Mouse (Mus musculus) stomach, postnatal 0 days (tissue): ENCODE data around the gene Ntm. TPM values are rescaled to one million over a fixed set of nuclear protein-coding genes. Genes with fewer than 3 reads are reported as not detected.

ENCODE experiments used
- ATAC-seq: fragments of 200-750 bp; cut with Nextera tagmentation; 2 replicates; pipeline ENCODE4 v1.8.0; 2017; ENCODE audit not compliant: low FRiP score, low TSS enrichment
- DNase-seq: peaks from one replicate; pipeline ENCODE4 v3.0.0-alpha.2; 2016; ENCODE audit warnings: low spot score
- H3K27ac ChIP-seq: fragments of 300-500 bp; sonication (generic); replicated peaks from 2 replicates; pipeline ENCODE4 v1.5.1; 2014; ENCODE audit warnings: mild to moderate bottlenecking, control low read depth
- H3K27me3 ChIP-seq: fragments of 300-500 bp; sonication (generic); 2 replicates; pipeline ENCODE4 v1.6.1; 2014; ENCODE audit warnings: low read length; ENCODE audit not compliant: control insufficient read depth, insufficient read depth
- H3K36me3 ChIP-seq: fragments of 300-500 bp; sonication (generic); 2 replicates; pipeline ENCODE4 v1.6.1; 2014; ENCODE audit warnings: low read length, mixed read lengths; ENCODE audit not compliant: control insufficient read depth, insufficient read depth
- H3K4me1 ChIP-seq: fragments of 300-500 bp; sonication (generic); replicated peaks from 2 replicates; pipeline ENCODE4 v1.6.1; 2014; ENCODE audit warnings: antibody characterized with exemption; ENCODE audit not compliant: control insufficient read depth, insufficient read depth
- H3K4me2 ChIP-seq: fragments of 300-500 bp; sonication (generic); replicated peaks from 2 replicates; pipeline ENCODE4 v1.6.1; 2014; ENCODE audit warnings: low read depth, mild to moderate bottlenecking, control low read depth, moderate library complexity
- H3K4me3 ChIP-seq: fragments of 300-500 bp; sonication (generic); 2 replicates; pipeline ENCODE4 v1.5.1; 2014; ENCODE audit warnings: low read depth, low read length, control low read depth
- H3K9ac ChIP-seq: fragments of 300-500 bp; sonication (generic); 2 replicates; pipeline ENCODE4 v1.6.1; 2014; ENCODE audit warnings: mild to moderate bottlenecking, low read length, control low read depth, mixed read lengths
- H3K9me3 ChIP-seq: fragments of 300-500 bp; sonication (generic); 2 replicates; pipeline ENCODE4 v1.6.1; 2016; ENCODE audit warnings: low read length; ENCODE audit not compliant: control insufficient read depth
- CTCF ChIP-seq: IDR thresholded peaks from 2 replicates; pipeline ENCODE4 v1.5.1; 2016; ENCODE audit warnings: antibody characterized with exemption, low read depth, mild to moderate bottlenecking, moderate library complexity
- EP300 ChIP-seq: optimal IDR thresholded peaks from 2 replicates; pipeline ENCODE3; 2016; ENCODE audit warnings: antibody characterized with exemption
- WGBS: fragments of 180-500 bp; shearing (Covaris S2); extraction: QIAGEN DNeasy Blood & Tissue Kit; methylation state at CpG from one replicate; pipeline ENCODE4 v1.1.7; 2014; 5-methylcytosine and 5-hydroxymethylcytosine counted together
- polyA plus RNA-seq: library from polyadenylated mRNA; unstranded; fragments of >200 nt; fragmentation: Nextera tagmentation; extraction: Ambion mirVana; gene quantifications from 2 replicates; pipeline ENCODE4 v1.2.1, GENCODE M21; 2015

Gene Ntm
- polyA plus RNA-seq, 1 experiment from 2014 or later, result 5.9 TPM

- DNase-seq (no peak), ATAC-seq (no peak)
- Histone ChIP-seq H3K9me3 (no peaks in the 10 kb centered on the region), H3K4me3 (no peak overlapping the region), H3K27ac (no peak overlapping the region), H3K4me2 (no peak overlapping the region), H3K9ac (no peak overlapping the region), H3K36me3 (no peaks in the 10 kb centered on the region), H3K27me3 (no peaks in the 10 kb centered on the region), H3K4me1 (no peaks in the 10 kb centered on the region)
- no peak for TF ChIP-seq EP300
- no peak for TF ChIP-seq CTCF
- WGBS, result 52% methylated on average over 2 of the region's 2 CpGs
These were observed 352.1 kb downstream of the Ntm start for GRCm38 (mm10) chr9:29610867-29611266.

- 32% methylated on average over 4 of the region's 4 CpGs for WGBS
- Histone ChIP-seq H3K9me3 (no peaks in the 10 kb centered on the region), H3K4me1 (no peaks in the 10 kb centered on the region), H3K9ac (no peak overlapping the region), H3K4me2 (no peak overlapping the region), H3K36me3 (no peaks in the 10 kb centered on the region), H3K4me3 (no peak overlapping the region), H3K27ac (no peak overlapping the region), H3K27me3 (no peaks in the 10 kb centered on the region)
- ATAC-seq (no peak), DNase-seq (no peak)
- no peak for TF ChIP-seq CTCF
- TF ChIP-seq EP300, result no peak
These were observed 365.3 kb downstream of the Ntm start for GRCm38 (mm10) chr9:29597665-29598064.

GRCm38 (mm10) chr9:29595321-29595720 is 367.6 kb downstream of the Ntm start:
- TF ChIP-seq CTCF (no peak), EP300 (no peak)
- DNase-seq (no peak), ATAC-seq (no peak)
- Histone ChIP-seq H3K9ac (no peak overlapping the region), H3K27ac (no peak overlapping the region), H3K4me1 (no peaks in the 10 kb centered on the region), H3K9me3 (no peaks in the 10 kb centered on the region), H3K36me3 (no peaks in the 10 kb centered on the region), H3K27me3 (no peaks in the 10 kb centered on the region), H3K4me2 (no peak overlapping the region), H3K4me3 (no peak overlapping the region)
- WGBS, result 52% methylated on average over 9 of the region's 9 CpGs

GRCm38 (mm10) chr9:29594537-29595294 is 368.2 kb downstream of the Ntm start:
- Histone ChIP-seq H3K36me3 (no peaks in the 10 kb centered on the region), H3K4me2 (no peak overlapping the region), H3K9ac (no peak overlapping the region), H3K9me3 (no peaks in the 10 kb centered on the region), H3K4me1 (no peaks in the 10 kb centered on the region), H3K27me3 (no peaks in the 10 kb centered on the region), H3K4me3 (no peak overlapping the region), H3K27ac (no peak overlapping the region)
- WGBS, result 57% methylated on average over 21 of the region's 21 CpGs
- TF ChIP-seq EP300 (no peak), CTCF (no peak)
- DNase-seq (no peak), ATAC-seq (no peak)

GRCm38 (mm10) chr9:29587376-29587775 is 375.6 kb downstream of the Ntm start:
- no peak overlapping the region for H3K9ac ChIP-seq
- H3K27ac ChIP-seq, result no peak overlapping the region
- no peaks in the 10 kb centered on the region for H3K27me3 ChIP-seq
- ATAC-seq, result no peak
- H3K9me3 ChIP-seq, result no peaks in the 10 kb centered on the region
- H3K4me2 ChIP-seq, result no peak overlapping the region
- 69% methylated on average over 5 of the region's 5 CpGs for WGBS
- H3K36me3 ChIP-seq, result no peaks in the 10 kb centered on the region
- H3K4me1 ChIP-seq, result no peaks in the 10 kb centered on the region
- no peak overlapping the region for H3K4me3 ChIP-seq
- DNase-seq, result no peak
- TF ChIP-seq EP300 (no peak), CTCF (no peak)

GRCm38 (mm10) chr9:29586381-29586770 is 376.6 kb downstream of the Ntm start:
- no peak overlapping the region for H3K4me3 ChIP-seq
- H3K9ac ChIP-seq, result no peak overlapping the region
- TF ChIP-seq EP300, result no peak
- TF ChIP-seq CTCF, result no peak
- no peak overlapping the region for H3K4me2 ChIP-seq
- no peaks in the 10 kb centered on the region for H3K9me3 ChIP-seq
- 75% methylated on average over 10 of the region's 10 CpGs for WGBS
- DNase-seq (no peak), ATAC-seq (no peak)
- H3K27ac ChIP-seq, result no peak overlapping the region
- no peaks in the 10 kb centered on the region for H3K36me3 ChIP-seq
- no peaks in the 10 kb centered on the region for H3K4me1 ChIP-seq
- no peaks in the 10 kb centered on the region for H3K27me3 ChIP-seq
